Mouse (Mus musculus): ENCODE results near the gene Exoc3l.

DNA sequence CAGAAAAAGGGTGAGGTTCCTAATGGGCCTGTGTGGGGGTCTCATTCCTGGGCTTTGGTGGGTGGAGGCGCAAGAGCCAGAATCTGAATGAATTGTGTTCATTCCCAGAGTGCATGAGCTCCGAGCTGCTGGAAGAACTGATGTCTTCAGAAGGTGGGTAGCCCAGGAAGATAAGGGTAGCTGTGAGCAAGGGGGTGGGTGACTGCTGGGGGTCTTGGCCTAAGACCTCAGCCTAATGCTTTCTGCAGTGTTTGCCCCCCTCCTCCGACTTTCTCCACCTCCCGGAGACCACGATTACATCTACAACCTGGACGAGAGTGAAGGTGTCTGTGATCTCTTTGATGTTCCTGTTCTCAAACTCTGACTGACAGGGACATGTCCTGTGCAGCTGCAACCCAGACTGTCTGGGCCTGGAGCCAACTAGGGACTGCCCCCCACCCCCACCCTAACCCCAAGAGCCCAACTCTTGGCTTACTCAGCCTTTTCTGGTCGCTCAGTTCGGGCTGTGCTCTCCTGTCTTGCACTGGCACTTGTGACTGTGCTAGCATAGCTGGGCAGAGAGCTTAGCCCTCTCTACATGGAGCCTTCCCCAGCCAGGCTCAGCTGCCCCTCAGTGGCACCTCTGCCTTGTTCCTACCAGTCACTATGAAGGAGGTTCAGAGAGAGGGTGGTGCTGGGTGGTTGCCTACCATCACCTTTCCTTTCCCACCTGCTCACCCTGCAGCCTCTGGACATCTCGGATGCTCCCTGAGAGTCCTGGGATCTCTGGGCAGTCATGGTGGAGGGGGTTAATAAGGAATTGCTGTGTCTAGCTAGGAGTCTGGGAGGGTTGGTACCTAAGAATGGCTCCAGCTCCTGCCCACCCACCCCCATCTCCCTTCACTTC is 8.7 kb upstream of the Exoc3l start:
- no peak for TF ChIP-seq CTCF (IDR thresholded peaks at IDR 0.05; ENCODE audit: extremely low read depth, insufficient read length, insufficient replicate concordance, low read depth, low read length)
- TF ChIP-seq POLR2A (IDR thresholded peaks at IDR 0.05; ENCODE audit: low read depth, low read length), result no peak

Data from small intestine, adult 2 months (tissue).